Mouse (Mus musculus) C2C12 (cell line): ENCODE results near the gene Clstn2.

Experiments used
- CEBPB ChIP-seq: IDR thresholded peaks from one replicate; pipeline ENCODE4 v1.6.1; 2011; ENCODE audit warnings: low read depth, mild to moderate bottlenecking, control low read depth, moderate library complexity
- CTCF ChIP-seq: IDR thresholded peaks from one replicate; pipeline ENCODE4 v1.5.1; 2011; ENCODE audit not compliant: control insufficient read depth, insufficient read depth, insufficient read length
- MYOD1 ChIP-seq: IDR thresholded peaks from one replicate; pipeline ENCODE4 v1.6.1; 2011; ENCODE audit warnings: low read depth; ENCODE audit not compliant: control insufficient read depth, insufficient read length

DNA sequence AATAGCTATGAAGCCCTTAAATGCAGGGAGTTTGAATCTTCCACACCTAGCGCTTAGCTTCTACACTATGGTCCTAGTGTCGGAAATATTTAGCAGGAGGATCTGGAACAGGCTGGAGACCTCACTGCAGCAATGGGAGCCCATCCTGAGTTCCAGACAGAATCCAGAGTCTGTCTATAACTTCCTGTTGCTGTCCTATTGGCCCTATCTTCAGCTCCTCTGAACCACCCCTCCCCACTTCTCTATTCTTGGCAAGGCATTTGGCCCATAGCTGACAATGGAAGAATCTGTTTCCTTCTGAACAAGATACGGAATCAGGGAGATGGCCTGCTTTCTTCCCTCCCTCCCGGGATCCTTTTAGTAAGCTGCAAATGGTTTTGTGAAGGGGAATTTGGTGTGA is 488.6 kb downstream of the Clstn2 start:
- TF ChIP-seq MYOD1: no peak
- TF ChIP-seq CTCF: no peak
- no peak for TF ChIP-seq CEBPB
